Mouse (Mus musculus) C2C12 (cell line): ENCODE results near the gene Med25.

ENCODE experiments used
- CEBPB ChIP-seq: IDR thresholded peaks from one replicate; pipeline ENCODE4 v1.6.1; 2011; ENCODE audit warnings: low read depth, mild to moderate bottlenecking, control low read depth, moderate library complexity
- CTCF ChIP-seq: IDR thresholded peaks from one replicate; pipeline ENCODE4 v1.5.1; 2011; ENCODE audit not compliant: control insufficient read depth, insufficient read depth, insufficient read length
- USF1 ChIP-seq: IDR thresholded peaks from one replicate; pipeline ENCODE4 v1.6.1; 2011; ENCODE audit warnings: low read depth, mild to moderate bottlenecking, control low read depth, moderate library complexity

- TF ChIP-seq CTCF (no peak), USF1 (no peak), CEBPB (no peak)
Observed at GRCm38 (mm10) chr7:44915314-44915713, 22.8 kb upstream of the Med25 start.
